Mouse (Mus musculus): Measurements from ENCODE around the gene Krt7. TPM values are rescaled to one million over a fixed set of nuclear protein-coding genes. Genes with fewer than 3 reads are reported as not detected.

Krt7 gene
- polyA plus RNA-seq, 1 experiment from 2014 or later, result 21.2 TPM

- no peak overlapping the region for H3K9ac ChIP-seq (replicated peaks)
- no peak overlapping the region for H3K4me2 ChIP-seq
- no peak overlapping the region for H3K4me3 ChIP-seq (replicated peaks)
- H3K4me1 ChIP-seq (replicated peaks), result peaks cover 10% of the 10 kb centered on the region
- H3K9me3 ChIP-seq, result no peaks in the 10 kb centered on the region
- WGBS, result 72% methylated on average over 4 of the region's 4 CpGs
- H3K27ac ChIP-seq, result no peak overlapping the region
- ATAC-seq (ENCODE audit: insufficient number of reproducible peaks, insufficient read depth, low FRiP score, low TSS enrichment, low read depth), result no peak
- H3K36me3 ChIP-seq, result no peaks in the 10 kb centered on the region
- H3K27me3 ChIP-seq, result peaks cover 52% of the 10 kb centered on the region
Observed at GRCm38 (mm10) chr15:101440837-101441236, 30.0 kb downstream of the Krt7 start.

- no peaks in the 10 kb centered on the region for H3K4me1 ChIP-seq (replicated peaks)
- no peak overlapping the region for H3K4me2 ChIP-seq
- no peaks in the 10 kb centered on the region for H3K27me3 ChIP-seq
- H3K36me3 ChIP-seq, result no peaks in the 10 kb centered on the region
- H3K9ac ChIP-seq (replicated peaks), result no peak overlapping the region
- WGBS, result 74% methylated on average over 11 of the region's 11 CpGs
- ATAC-seq (ENCODE audit: insufficient number of reproducible peaks, insufficient read depth, low FRiP score, low TSS enrichment, low read depth), result no peak
- no peak overlapping the region for H3K27ac ChIP-seq
- no peak overlapping the region for H3K4me3 ChIP-seq (replicated peaks)
- no peaks in the 10 kb centered on the region for H3K9me3 ChIP-seq
Observed at GRCm38 (mm10) chr15:101446572-101446971, 35.7 kb downstream of the Krt7 start.

GRCm38 (mm10) chr15:101447444-101447843 is 36.6 kb downstream of the Krt7 start, which contains the start of gene Krt88:
Krt88 (plus strand) TSS chr15:101447744.
- Histone ChIP-seq H3K27me3 (no peaks in the 10 kb centered on the region), H3K4me2 (no peak within 1 kb of the TSS), H3K9me3 (no peaks in the 10 kb centered on the region), H3K4me1 (replicated peaks) (no peaks in the 10 kb centered on the region), H3K36me3 (no peaks in the 10 kb centered on the region), H3K4me3 (replicated peaks) (no peak within 1 kb of the TSS), H3K9ac (replicated peaks) (no peak within 1 kb of the TSS), H3K27ac (no peak within 1 kb of the TSS)
- WGBS, result 76% methylated on average over 2 of the region's 2 CpGs
- ATAC-seq (ENCODE audit: insufficient number of reproducible peaks, insufficient read depth, low FRiP score, low TSS enrichment, low read depth), result no peak

- WGBS, result 4% methylated on average over 13 of the region's 13 CpGs
- no peak overlapping the region for H3K9ac ChIP-seq (replicated peaks)
- no peaks in the 10 kb centered on the region; the same call in 1 of the 2 replicates for H3K4me1 ChIP-seq (replicated peaks)
- no peak for ATAC-seq (ENCODE audit: insufficient number of reproducible peaks, insufficient read depth, low FRiP score, low TSS enrichment, low read depth)
- H3K4me3 ChIP-seq (replicated peaks), result no peak overlapping the region
- H3K9me3 ChIP-seq, result peaks cover 3% of the 10 kb centered on the region
- no peak overlapping the region for H3K4me2 ChIP-seq
- H3K36me3 ChIP-seq, result no peaks in the 10 kb centered on the region
- 0 out of 2 replicates have a peak, but pooled peaks cover 4% of the 10 kb centered on the region for H3K27me3 ChIP-seq
- no peak overlapping the region for H3K27ac ChIP-seq
Observed at GRCm38 (mm10) chr15:101453093-101453736, 42.4 kb downstream of the Krt7 start.

- ATAC-seq (ENCODE audit: insufficient number of reproducible peaks, insufficient read depth, low FRiP score, low TSS enrichment, low read depth), result no peak
- Histone ChIP-seq H3K4me2 (no peak overlapping the region), H3K27me3 (0 out of 2 replicates have a peak, but pooled peaks cover 4% of the 10 kb centered on the region), H3K27ac (no peak overlapping the region), H3K4me3 (replicated peaks) (no peak overlapping the region), H3K9ac (replicated peaks) (no peak overlapping the region), H3K36me3 (no peaks in the 10 kb centered on the region), H3K9me3 (peaks cover 3% of the 10 kb centered on the region), H3K4me1 (replicated peaks) (no peaks in the 10 kb centered on the region; the same call in 1 of the 2 replicates)
- WGBS, result 85% methylated on average over 8 of the region's 8 CpGs
Observed at GRCm38 (mm10) chr15:101454774-101455173, 43.9 kb downstream of the Krt7 start.

- WGBS, result 81% methylated on average over 2 of the region's 2 CpGs
- no peak overlapping the region for H3K27ac ChIP-seq
- H3K4me2 ChIP-seq, result no peak overlapping the region
- no peaks in the 10 kb centered on the region; the same call in 1 of the 2 replicates for H3K4me1 ChIP-seq (replicated peaks)
- no peak overlapping the region for H3K9ac ChIP-seq (replicated peaks)
- ATAC-seq (ENCODE audit: insufficient number of reproducible peaks, insufficient read depth, low FRiP score, low TSS enrichment, low read depth), result no peak
- no peak overlapping the region for H3K4me3 ChIP-seq (replicated peaks)
- H3K27me3 ChIP-seq, result 0 out of 2 replicates have a peak, but pooled peaks cover 4% of the 10 kb centered on the region
- H3K36me3 ChIP-seq, result no peaks in the 10 kb centered on the region
- peaks cover 3% of the 10 kb centered on the region for H3K9me3 ChIP-seq
Observed at GRCm38 (mm10) chr15:101455292-101455691, 44.4 kb downstream of the Krt7 start.

GRCm38 (mm10) chr15:101455891-101456290 is 45.0 kb downstream of the Krt7 start:
- Histone ChIP-seq H3K4me3 (replicated peaks) (no peak overlapping the region), H3K27me3 (0 out of 2 replicates have a peak, but pooled peaks cover 4% of the 10 kb centered on the region), H3K4me2 (no peak overlapping the region), H3K4me1 (replicated peaks) (no peaks in the 10 kb centered on the region; the same call in 1 of the 2 replicates), H3K9ac (replicated peaks) (no peak overlapping the region), H3K27ac (no peak overlapping the region), H3K36me3 (no peaks in the 10 kb centered on the region), H3K9me3 (peaks cover 3% of the 10 kb centered on the region)
- ATAC-seq (ENCODE audit: insufficient number of reproducible peaks, insufficient read depth, low FRiP score, low TSS enrichment, low read depth), result no peak
- 87% methylated on average over 6 of the region's 6 CpGs for WGBS

- no peak for ATAC-seq (ENCODE audit: insufficient number of reproducible peaks, insufficient read depth, low FRiP score, low TSS enrichment, low read depth)
- Histone ChIP-seq H3K27me3 (peaks cover under 1% of the 10 kb centered on the region; the same call in 1 of the 2 replicates), H3K9me3 (peaks cover 3% of the 10 kb centered on the region), H3K4me1 (replicated peaks) (no peaks in the 10 kb centered on the region), H3K4me2 (no peak overlapping the region), H3K36me3 (no peaks in the 10 kb centered on the region), H3K27ac (no peak overlapping the region), H3K9ac (replicated peaks) (no peak overlapping the region), H3K4me3 (replicated peaks) (no peak overlapping the region)
- WGBS, result 80% methylated on average over 16 of the region's 16 CpGs
Observed at GRCm38 (mm10) chr15:101458361-101458930, 47.6 kb downstream of the Krt7 start.

- Histone ChIP-seq H3K4me2 (no peak overlapping the region), H3K4me3 (replicated peaks) (no peak overlapping the region), H3K36me3 (no peaks in the 10 kb centered on the region), H3K4me1 (replicated peaks) (no peaks in the 10 kb centered on the region), H3K27me3 (peaks cover 6% of the 10 kb centered on the region; the same call in 1 of the 2 replicates), H3K9ac (replicated peaks) (no peak overlapping the region), H3K9me3 (peaks cover 3% of the 10 kb centered on the region), H3K27ac (no peak overlapping the region)
- ATAC-seq (ENCODE audit: insufficient number of reproducible peaks, insufficient read depth, low FRiP score, low TSS enrichment, low read depth), result no peak
- WGBS, result 76% methylated on average over 14 of the region's 14 CpGs
Observed at GRCm38 (mm10) chr15:101459283-101459682, 48.4 kb downstream of the Krt7 start.

GRCm38 (mm10) chr15:101463651-101464050 is 52.8 kb downstream of the Krt7 start, which contains the start of gene Krt81:
Krt81 (minus strand) TSS chr15:101463751.
- no peaks in the 10 kb centered on the region for H3K4me1 ChIP-seq (replicated peaks)
- H3K36me3 ChIP-seq, result no peaks in the 10 kb centered on the region
- no peak within 1 kb of the TSS for H3K27ac ChIP-seq
- H3K9ac ChIP-seq (replicated peaks), result no peak within 1 kb of the TSS
- H3K27me3 ChIP-seq, result peaks cover 6% of the 10 kb centered on the region; the same call in 1 of the 2 replicates
- 75% methylated on average over 13 of the region's 13 CpGs for WGBS
- no peaks in the 10 kb centered on the region for H3K9me3 ChIP-seq
- no peak within 1 kb of the TSS for H3K4me2 ChIP-seq
- H3K4me3 ChIP-seq (replicated peaks), result no peak within 1 kb of the TSS
- no peak for ATAC-seq (ENCODE audit: insufficient number of reproducible peaks, insufficient read depth, low FRiP score, low TSS enrichment, low read depth)

- H3K36me3 ChIP-seq, result no peaks in the 10 kb centered on the region
- H3K9ac ChIP-seq (replicated peaks), result no peak overlapping the region
- H3K9me3 ChIP-seq, result no peaks in the 10 kb centered on the region
- ATAC-seq (ENCODE audit: insufficient number of reproducible peaks, insufficient read depth, low FRiP score, low TSS enrichment, low read depth), result no peak
- no peaks in the 10 kb centered on the region for H3K27me3 ChIP-seq
- no peak overlapping the region for H3K4me2 ChIP-seq
- 86% methylated on average over 4 of the region's 4 CpGs for WGBS
- no peak overlapping the region for H3K27ac ChIP-seq
- H3K4me3 ChIP-seq (replicated peaks), result no peak overlapping the region
- no peaks in the 10 kb centered on the region; the same call in 1 of the 2 replicates for H3K4me1 ChIP-seq (replicated peaks)
Observed at GRCm38 (mm10) chr15:101469093-101469492, 58.2 kb downstream of the Krt7 start.

Measured in limb, embryonic 12.5 days (tissue).